Mouse (Mus musculus) forebrain, embryonic 14.5 days (tissue): ENCODE data around the gene Smarca5. TPM values are rescaled to one million over a fixed set of nuclear protein-coding genes. Genes with fewer than 3 reads are reported as not detected.

ENCODE experiments used
- polyA plus RNA-seq: library from polyadenylated mRNA; unstranded; fragments of >200 nt; fragmentation: Nextera tagmentation; extraction: Ambion mirVana; gene quantifications from 2 replicates; pipeline ENCODE4 v1.2.1, GENCODE M21; 2014

Smarca5 gene
- polyA plus RNA-seq, 1 experiment from 2014 or later: 73.6 TPM

Other genes with a start within 250 kb of the Smarca5 start
- gene Gypa, start 245.7 kb downstream of the Smarca5 start, polyA plus RNA-seq: 1.8 and 2.9 TPM in 2 replicates
- 0.04 and 0.05 TPM in 2 replicates for gene Frem3, start 128.4 kb downstream of the Smarca5 start, polyA plus RNA-seq
- gene Gab1, start 141.0 kb upstream of the Smarca5 start, polyA plus RNA-seq: 15.4 and 15.8 TPM in 2 replicates